Mouse (Mus musculus): Measurements from ENCODE around the gene Olfr1381. TPM values are rescaled to one million over a fixed set of nuclear protein-coding genes. Genes with fewer than 3 reads are reported as not detected.
"Not testable (repeated sequence)": the region's sequence is repeated elsewhere in the genome, so short reads cannot be mapped to it uniquely, and the experiment has no call there.

Olfr1381 gene
- not detected for total RNA-seq (2021)
- long read RNA-seq, experiment 1, result 0 reads
- long read RNA-seq, experiment 2, result 0 reads

- H3K4me3 ChIP-seq; intact Hi-C loops (cut with DNase I); DNase-seq (ENCODE audit: extremely low spot score in 1 of 2, low spot score in 2 of 2); H3K27ac ChIP-seq: not testable (repeated sequence)
Observed at GRCm38 (mm10) chr11:49543149-49543548, at the start of gene Olfr1381. TSS of gene Olfr1381 (plus strand) at chr11:49543449.

- intact Hi-C loops (cut with DNase I), result no loop called here
- no peak for DNase-seq (ENCODE audit: extremely low spot score in 1 of 2, low spot score in 2 of 2)
Observed at GRCm38 (mm10) chr11:49518086-49518485, 25.2 kb upstream of the Olfr1381 start.

GRCm38 (mm10) chr11:49519348-49519747 lies 23.9 kb upstream of the Olfr1381 start, which contains the start of gene Olfr1383:
TSS of gene Olfr1383 (plus strand) at chr11:49519648.
- no peak for TF ChIP-seq CTCF (IDR thresholded peaks at IDR 0.05)
- intact Hi-C loops (cut with DNase I), result no loop called here
- Histone ChIP-seq H3K27ac (no peak within 1 kb of the TSS), H3K4me3 (no peak within 1 kb of the TSS)
- no peak for DNase-seq (ENCODE audit: extremely low spot score in 1 of 2, low spot score in 2 of 2)

More at GRCm38 (mm10) chr11:49518086-49518485, 25.2 kb upstream of the Olfr1381 start:
- no peak for TF ChIP-seq CTCF (IDR thresholded peaks at IDR 0.05)
- Histone ChIP-seq H3K27ac (no peak overlapping the region), H3K4me3 (no peak overlapping the region)

GRCm38 (mm10) chr11:49527947-49528346 lies 15.3 kb upstream of the Olfr1381 start, which contains the start of gene Olfr1382:
TSS of gene Olfr1382 (plus strand) at chr11:49528247.
- no peak for TF ChIP-seq CTCF (IDR thresholded peaks at IDR 0.05)
- intact Hi-C loops (cut with DNase I), result no loop called here
- no peak for DNase-seq (ENCODE audit: extremely low spot score in 1 of 2, low spot score in 2 of 2)

GRCm38 (mm10) chr11:49532761-49533160 lies 10.5 kb upstream of the Olfr1381 start:
- TF ChIP-seq CTCF (IDR thresholded peaks at IDR 0.05), result no peak
- intact Hi-C loops (cut with DNase I), result loop anchor here (10.0 kb wide), 1 partner anchor 258 kb away; the partner anchor contains the start of gene Olfr1393
- H3K27ac ChIP-seq, result no peak overlapping the region
- DNase-seq (ENCODE audit: extremely low spot score in 1 of 2, low spot score in 2 of 2), result no peak
- H3K4me3 ChIP-seq, result no peak overlapping the region

More at GRCm38 (mm10) chr11:49527947-49528346, 15.3 kb upstream of the Olfr1381 start, which contains the start of gene Olfr1382:
- H3K27ac ChIP-seq, result no peak within 1 kb of the TSS
- no peak within 1 kb of the TSS for H3K4me3 ChIP-seq

- not testable (repeated sequence) for H3K27ac ChIP-seq, H3K4me3 ChIP-seq
- peak; percentile 49 for TF ChIP-seq CTCF (IDR thresholded peaks at IDR 0.05)
- intact Hi-C loops (cut with DNase I), result loop anchor here (5.0 to 10.0 kb wide), 3 partner anchors 262 to 664 kb away; partner anchors contain the start of genes Btnl9, Irgm1 and Olfr1393
- DNase-seq (ENCODE audit: extremely low spot score in 1 of 2, low spot score in 2 of 2), result peak; percentile 22 to 41
Observed at GRCm38 (mm10) chr11:49536631-49537030, 6.6 kb upstream of the Olfr1381 start.

- TF ChIP-seq CTCF (IDR thresholded peaks at IDR 0.05), result peak; percentile 51
- H3K4me3 ChIP-seq; DNase-seq (ENCODE audit: extremely low spot score in 1 of 2, low spot score in 2 of 2); H3K27ac ChIP-seq: not testable (repeated sequence)
- intact Hi-C loops (cut with DNase I), result loop anchor here (10.0 kb wide), 1 partner anchor 449 kb away; no protein-coding TSS in a partner anchor
Observed at GRCm38 (mm10) chr11:49554033-49554432, 10.8 kb downstream of the Olfr1381 start.

DNA sequence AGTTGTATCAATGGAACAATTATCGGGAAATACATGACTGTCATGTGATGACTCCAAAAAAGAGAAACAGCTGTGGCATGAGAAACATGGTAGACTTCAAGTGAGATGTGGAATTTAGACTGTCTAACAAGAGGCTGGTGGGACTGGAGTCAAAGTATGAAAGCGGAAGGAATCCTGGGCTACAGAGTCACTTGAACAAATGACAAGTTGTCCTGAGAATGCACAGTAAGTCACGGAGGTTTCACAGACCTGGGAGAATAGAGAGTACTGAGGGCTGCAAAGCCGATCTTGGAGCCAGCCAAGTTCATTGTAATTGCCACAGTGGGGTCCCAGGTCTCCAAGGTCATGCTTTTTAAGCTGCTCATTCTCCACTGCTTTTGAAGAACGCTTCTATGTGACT lies 13.3 kb downstream of the Olfr1381 start, which contains the start of gene Olfr1380:
Olfr1380 (plus strand) TSS at position 301 of the 400 bp plus-strand sequence.
- intact Hi-C loops (cut with DNase I), result loop anchor here (10.0 kb wide), 1 partner anchor 452 kb away; no protein-coding TSS in a partner anchor
- H3K4me3 ChIP-seq; H3K27ac ChIP-seq; DNase-seq (ENCODE audit: extremely low spot score in 1 of 2, low spot score in 2 of 2): not testable (repeated sequence)

- not testable (repeated sequence) for DNase-seq (ENCODE audit: extremely low spot score in 1 of 2, low spot score in 2 of 2); H3K4me3 ChIP-seq
- intact Hi-C loops (cut with DNase I), result loop anchor here (10.0 kb wide), 1 partner anchor 1590 kb away; no protein-coding TSS in a partner anchor
Observed at GRCm38 (mm10) chr11:49575054-49575453, 31.8 kb downstream of the Olfr1381 start.

DNA sequence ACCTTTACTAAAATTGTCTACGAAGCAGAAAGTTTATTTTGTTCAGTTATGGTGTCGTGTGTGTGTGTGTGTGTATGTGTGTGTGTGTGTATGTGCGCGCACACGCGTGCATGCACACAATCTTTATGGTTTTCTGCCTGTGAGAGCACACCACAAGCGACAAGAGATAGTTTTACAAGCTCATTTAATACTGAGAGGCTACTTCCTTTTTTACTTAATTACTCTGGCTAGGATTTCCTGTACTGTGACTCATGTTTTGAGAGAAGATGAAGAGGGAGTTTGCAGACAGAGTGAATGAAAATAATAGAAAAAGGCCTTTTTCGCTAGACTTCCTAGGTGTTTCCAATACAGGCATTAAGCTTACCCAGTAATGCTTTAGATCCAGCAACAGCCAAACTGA lies 37.2 kb downstream of the Olfr1381 start:
- H3K27ac ChIP-seq; intact Hi-C loops (cut with DNase I); DNase-seq (ENCODE audit: extremely low spot score in 1 of 2, low spot score in 2 of 2); H3K4me3 ChIP-seq: not testable (repeated sequence)

More at GRCm38 (mm10) chr11:49575054-49575453, 31.8 kb downstream of the Olfr1381 start:
- peak; percentile 32 for TF ChIP-seq CTCF (IDR thresholded peaks at IDR 0.05)
- H3K27ac ChIP-seq, result not testable (repeated sequence)

DNA sequence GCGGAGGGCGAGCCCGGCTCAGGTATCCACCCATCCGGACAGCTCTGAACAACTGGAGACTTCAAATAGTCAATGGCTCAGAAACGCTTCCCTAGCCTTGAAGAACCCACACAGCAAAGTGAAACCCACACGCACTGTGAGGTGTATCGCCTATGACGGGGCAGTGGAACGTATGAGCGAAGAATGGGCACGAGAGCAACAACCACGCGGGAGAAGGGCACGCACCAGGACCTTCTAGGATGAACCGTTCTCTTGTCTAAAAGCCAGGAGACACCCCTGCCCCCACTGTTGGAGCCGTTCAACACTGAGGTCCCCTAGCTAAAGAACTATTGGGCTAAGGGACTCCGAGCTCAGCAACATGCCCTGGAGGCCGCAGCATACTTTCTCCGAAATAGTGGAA lies 47.0 kb downstream of the Olfr1381 start:
- intact Hi-C loops (cut with DNase I), result no loop called here
- TF ChIP-seq CTCF (IDR thresholded peaks at IDR 0.05), result no peak
- H3K27ac ChIP-seq, result no peak overlapping the region
- no peak overlapping the region for H3K4me3 ChIP-seq
- DNase-seq (ENCODE audit: extremely low spot score in 1 of 2, low spot score in 2 of 2), result no peak

GRCm38 (mm10) chr11:49597149-49597548 lies 53.9 kb downstream of the Olfr1381 start:
- H3K4me3 ChIP-seq; DNase-seq (ENCODE audit: extremely low spot score in 1 of 2, low spot score in 2 of 2); H3K27ac ChIP-seq; intact Hi-C loops (cut with DNase I): not testable (repeated sequence)
- peak; percentile 38 for TF ChIP-seq CTCF (IDR thresholded peaks at IDR 0.05)

Other genes starting within 250 kb of the Olfr1381 start
- gene Olfr10, start 238.7 kb upstream of the Olfr1381 start, total RNA-seq (2021), result not detected
- not detected for gene Olfr1391, start 220.7 kb upstream of the Olfr1381 start, total RNA-seq (2021)
- gene Olfr1390, start 208.3 kb upstream of the Olfr1381 start, total RNA-seq (2021), result not detected
- gene Olfr1389, start 120.4 kb upstream of the Olfr1381 start, total RNA-seq (2021), result not detected
- gene Olfr1388, start 106.8 kb upstream of the Olfr1381 start, total RNA-seq (2021), result under 1 TPM; 0.34 to 0.63 TPM
- gene Olfr1387, start 88.1 kb upstream of the Olfr1381 start, total RNA-seq (2021), result not detected
- not detected for gene Olfr1386, start 78.4 kb upstream of the Olfr1381 start, total RNA-seq (2021)
- gene Olfr1385, start 54.4 kb upstream of the Olfr1381 start, total RNA-seq (2021), result under 1 TPM in 1 of 2 experiments, not detected in 1; 0.14 TPM
- not detected for gene Olfr1384, start 36.7 kb upstream of the Olfr1381 start, total RNA-seq (2021)
- not detected for gene Olfr1383, start 23.8 kb upstream of the Olfr1381 start, total RNA-seq (2021)
- gene Olfr1382, start 15.2 kb upstream of the Olfr1381 start, total RNA-seq (2021), result not detected
- not detected for gene Olfr1380, start 13.4 kb downstream of the Olfr1381 start, total RNA-seq (2021)
- gene Flt4, start 65.8 kb downstream of the Olfr1381 start, total RNA-seq (2021), result 1 to 10 TPM; 2.4 TPM
- gene Scgb3a1, start 120.2 kb downstream of the Olfr1381 start, total RNA-seq (2021), result not detected
- 10 to 100 TPM; 48.7 to 50.8 TPM for gene Cnot6, start 169.3 kb downstream of the Olfr1381 start, total RNA-seq (2021)